Mouse (Mus musculus) liver, adult 2 months (tissue): ENCODE data around the gene Il18bp. TPM values are rescaled to one million over a fixed set of nuclear protein-coding genes. Genes with fewer than 3 reads are reported as not detected.

Experiments
- DNase-seq: peaks from one replicate; pipeline ENCODE4 v3.0.0-alpha.2; 2011; ENCODE audit warnings: low read depth, low spot score; ENCODE audit errors: extremely low read depth
- H3K27ac ChIP-seq: fragments of 200-500 bp; replicated peaks from 2 replicates; pipeline ENCODE4 v1.5.1; 2012; ENCODE audit warnings: low read depth, mild to moderate bottlenecking, control low read depth, inconsistent platforms, low read length; ENCODE audit not compliant: insufficient read depth
- H3K27me3 ChIP-seq: fragments of 200-500 bp; 2 replicates; pipeline ENCODE4 v1.6.1; 2012; ENCODE audit warnings: mild to moderate bottlenecking, moderate library complexity, low read length, inconsistent platforms; ENCODE audit not compliant: control insufficient read depth, insufficient read depth
- H3K36me3 ChIP-seq: fragments of 200-500 bp; 2 replicates; pipeline ENCODE4 v1.6.1; 2012; ENCODE audit warnings: low read length, inconsistent platforms; ENCODE audit not compliant: control insufficient read depth, insufficient read depth
- H3K4me1 ChIP-seq: fragments of 200-500 bp; 2 replicates; pipeline ENCODE4 v1.6.1; 2011; ENCODE audit warnings: low read length; ENCODE audit not compliant: control insufficient read depth, insufficient read depth
- H3K4me3 ChIP-seq: fragments of 200-500 bp; 2 replicates; pipeline ENCODE4 v1.5.1; 2011; ENCODE audit warnings: low read depth, mild to moderate bottlenecking, control low read depth, low read length, moderate library complexity; ENCODE audit not compliant: insufficient read depth
- H3K79me2 ChIP-seq: fragments of 200-500 bp; 2 replicates; pipeline ENCODE4 v1.6.1; 2012; ENCODE audit warnings: inconsistent platforms, mild to moderate bottlenecking, low read length, moderate library complexity; ENCODE audit not compliant: control insufficient read depth, insufficient read depth
- H3K9ac ChIP-seq: fragments of 200-500 bp; 2 replicates; pipeline ENCODE4 v1.6.1; 2012; ENCODE audit warnings: low read depth, mild to moderate bottlenecking, control low read depth, inconsistent platforms, low read length
- CTCF ChIP-seq: fragments of 200-500 bp; IDR thresholded peaks from 2 replicates; pipeline ENCODE4 v1.5.1; 2011; ENCODE audit warnings: low read depth, low read length, control low read depth
- POLR2A ChIP-seq: fragments of 200-500 bp; IDR thresholded peaks from 2 replicates; pipeline ENCODE4 v1.6.1; 2011; ENCODE audit warnings: low read length, control low read depth; ENCODE audit not compliant: insufficient read depth; ENCODE audit errors: extremely low read depth
- WGBS: fragments of 180-500 bp; shearing (Covaris S2); methylation state at CpG from one replicate; pipeline ENCODE4 v1.1.7; 2018; 5-methylcytosine and 5-hydroxymethylcytosine counted together
- polyA plus RNA-seq: library from polyadenylated mRNA; depleted of rRNA; stranded (reverse); fragments of >200 nt; gene quantifications from 2 replicates; pipeline ENCODE4 v1.2.3, GENCODE M21; 2012
- total RNA-seq: library from RNA; depleted of rRNA; stranded (reverse); fragments of >200 nt; gene quantifications from 2 replicates; pipeline ENCODE4 v1.2.3, GENCODE M21; 2014

The Il18bp gene
- total and polyA plus RNA-seq, 2 experiments = 15.7 to 26.4 TPM

DNA sequence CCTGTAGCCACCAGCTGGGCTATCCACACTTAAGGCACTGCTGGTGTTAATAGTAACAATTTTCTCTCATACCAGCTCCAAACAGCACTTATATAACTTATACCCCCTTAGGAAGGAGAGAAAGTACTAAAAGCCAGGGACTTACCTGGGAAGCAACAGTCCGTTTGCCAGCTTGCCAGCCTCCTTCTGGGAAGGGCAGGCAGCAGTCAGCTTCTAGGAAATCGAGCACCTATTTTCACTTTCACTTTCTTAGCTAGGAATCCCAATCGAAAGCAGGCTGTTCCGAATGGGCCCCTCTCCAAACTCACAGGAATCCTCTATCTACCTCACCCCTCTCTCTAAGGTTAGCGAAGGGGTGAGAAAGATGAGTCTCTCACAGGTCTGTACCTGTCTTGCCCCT is 1.0 kb downstream of the Il18bp start:
- peaks cover 25% of the 10 kb centered on the region for H3K36me3 ChIP-seq
- peak overlapping the region; percentile 66 for H3K9ac ChIP-seq
- WGBS = 1% methylated on average over 5 of the region's 5 CpGs

GRCm38 (mm10) chr7:102016936-102017335 is 1.6 kb downstream of the Il18bp start:
- TF ChIP-seq POLR2A (no peak), CTCF (no peak)
- no peak for DNase-seq
- H3K27ac ChIP-seq = peak overlapping the region; percentile 79
- WGBS = 44% methylated on average over 4 of the region's 4 CpGs
- no peaks in the 10 kb centered on the region for H3K79me2 ChIP-seq
- peaks cover 31% of the 10 kb centered on the region for H3K36me3 ChIP-seq
- no peaks in the 10 kb centered on the region for H3K27me3 ChIP-seq
- H3K4me3 ChIP-seq = peak overlapping the region; percentile 44
- H3K9ac ChIP-seq = peak overlapping the region; percentile 54
- peaks cover 17% of the 10 kb centered on the region for H3K4me1 ChIP-seq

More for the DNA sequence above, 1.0 kb downstream of the Il18bp start:
- peaks cover 17% of the 10 kb centered on the region for H3K4me1 ChIP-seq
- no peaks in the 10 kb centered on the region for H3K79me2 ChIP-seq
- peak; percentile 75 for DNase-seq
- H3K27me3 ChIP-seq = no peaks in the 10 kb centered on the region
- peak overlapping the region; percentile 44 for H3K4me3 ChIP-seq
- peak overlapping the region; percentile 79 for H3K27ac ChIP-seq
- TF ChIP-seq POLR2A = no peak
- no peak for TF ChIP-seq CTCF

GRCm38 (mm10) chr7:102014995-102015394 is 3.5 kb downstream of the Il18bp start:
- Histone ChIP-seq H3K27me3 (no peaks in the 10 kb centered on the region), H3K4me3 (no peak overlapping the region), H3K27ac (no peak overlapping the region), H3K9ac (no peak overlapping the region), H3K4me1 (peaks cover 17% of the 10 kb centered on the region), H3K79me2 (no peaks in the 10 kb centered on the region), H3K36me3 (peaks cover 40% of the 10 kb centered on the region)
- TF ChIP-seq POLR2A (no peak), CTCF (no peak)
- DNase-seq = no peak
- 94% methylated on average over 2 of the region's 2 CpGs for WGBS

- DNase-seq = no peak
- Histone ChIP-seq H3K27me3 (no peaks in the 10 kb centered on the region), H3K36me3 (peaks cover 49% of the 10 kb centered on the region), H3K27ac (no peak overlapping the region), H3K9ac (no peak overlapping the region), H3K4me1 (peaks cover 14% of the 10 kb centered on the region), H3K79me2 (no peaks in the 10 kb centered on the region), H3K4me3 (no peak overlapping the region)
- TF ChIP-seq CTCF (no peak), POLR2A (no peak)
- 91% methylated on average over 8 of the region's 8 CpGs for WGBS
These were observed 5.1 kb downstream of the Il18bp start for GRCm38 (mm10) chr7:102013416-102013815.

- H3K9ac ChIP-seq = no peak overlapping the region
- 91% methylated on average over 9 of the region's 9 CpGs for WGBS
These were observed 6.6 kb downstream of the Il18bp start for GRCm38 (mm10) chr7:102011855-102012254.

DNA sequence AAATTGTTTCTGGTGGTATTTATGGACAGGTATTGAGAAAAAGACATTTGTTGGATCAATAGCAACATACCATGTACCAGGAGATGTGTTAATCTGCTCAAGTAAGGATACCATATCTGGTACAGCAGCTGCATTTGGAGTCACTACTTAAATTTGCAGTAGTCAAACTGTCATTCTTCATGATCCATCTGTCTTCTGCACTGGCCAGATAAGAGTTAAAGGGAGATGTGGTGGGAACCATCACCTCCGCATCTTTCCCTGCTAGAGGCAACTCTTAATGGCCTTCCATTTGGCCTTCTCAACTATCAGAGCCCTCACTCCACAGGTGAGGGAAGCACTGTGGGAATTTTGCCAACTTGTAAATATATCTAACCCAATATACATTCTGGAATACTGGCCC is 12.0 kb downstream of the Il18bp start:
- no peak for TF ChIP-seq POLR2A
- no peak for TF ChIP-seq CTCF
- H3K79me2 ChIP-seq = no peaks in the 10 kb centered on the region; the same call in 1 of the 2 replicates
- peaks cover 74% of the 10 kb centered on the region for H3K36me3 ChIP-seq
- no peaks in the 10 kb centered on the region for H3K4me1 ChIP-seq
- no peak overlapping the region for H3K4me3 ChIP-seq
- H3K27ac ChIP-seq = no peak overlapping the region
- no peak for DNase-seq
- 94% methylated on average over 1 of the region's 1 CpGs for WGBS
- H3K9ac ChIP-seq = no peak overlapping the region
- no peaks in the 10 kb centered on the region for H3K27me3 ChIP-seq

More at GRCm38 (mm10) chr7:102011855-102012254, 6.6 kb downstream of the Il18bp start:
- DNase-seq = no peak
- H3K4me1 ChIP-seq = peaks cover 3% of the 10 kb centered on the region; the same call in 1 of the 2 replicates
- H3K4me3 ChIP-seq = no peak overlapping the region
- TF ChIP-seq POLR2A (no peak), CTCF (no peak)
- H3K27ac ChIP-seq = no peak overlapping the region
- no peaks in the 10 kb centered on the region for H3K27me3 ChIP-seq
- no peaks in the 10 kb centered on the region for H3K79me2 ChIP-seq
- H3K36me3 ChIP-seq = peaks cover 61% of the 10 kb centered on the region
